Mouse (Mus musculus) limb, embryonic 13.5 days (tissue): Measurements from ENCODE around the gene Arhgap1. TPM values are rescaled to one million over a fixed set of nuclear protein-coding genes. Genes with fewer than 3 reads are reported as not detected.

ENCODE experiments used
- ATAC-seq: fragments of 200-750 bp; cut with Nextera tagmentation; 2 replicates; pipeline ENCODE4 v1.8.0; 2017; ENCODE audit warnings: low read depth, moderate number of reproducible peaks, moderate TSS enrichment; ENCODE audit not compliant: low FRiP score
- H3K27ac ChIP-seq: fragments of 300-500 bp; sonication (generic); 2 replicates; pipeline ENCODE4 v1.5.1; 2015; ENCODE audit warnings: inconsistent platforms, mild to moderate bottlenecking, moderate library complexity
- H3K27me3 ChIP-seq: fragments of 300-500 bp; sonication (generic); 2 replicates; pipeline ENCODE4 v1.6.1; 2015; ENCODE audit warnings: mild to moderate bottlenecking, inconsistent platforms
- H3K36me3 ChIP-seq: fragments of 300-500 bp; sonication (generic); 2 replicates; pipeline ENCODE4 v1.6.1; 2015; ENCODE audit warnings: inconsistent platforms, mild to moderate bottlenecking, moderate library complexity
- H3K4me1 ChIP-seq: fragments of 300-500 bp; sonication (generic); 2 replicates; pipeline ENCODE4 v1.6.1; 2015; ENCODE audit warnings: inconsistent platforms
- H3K4me2 ChIP-seq: fragments of 300-500 bp; sonication (generic); replicated peaks from 2 replicates; pipeline ENCODE4 v1.6.1; 2015; ENCODE audit warnings: inconsistent platforms, mild to moderate bottlenecking, moderate library complexity
- H3K4me3 ChIP-seq: fragments of 300-500 bp; sonication (generic); 2 replicates; pipeline ENCODE4 v1.5.1; 2015; ENCODE audit warnings: moderate library complexity, mild to moderate bottlenecking, inconsistent platforms
- H3K9ac ChIP-seq: fragments of 300-500 bp; sonication (generic); 2 replicates; pipeline ENCODE4 v1.6.1; 2015; ENCODE audit warnings: mild to moderate bottlenecking, inconsistent platforms
- H3K9me3 ChIP-seq: fragments of 300-500 bp; sonication (generic); 2 replicates; pipeline ENCODE4 v1.6.1; 2016; ENCODE audit warnings: inconsistent platforms
- WGBS: fragments of 180-500 bp; shearing (Covaris S2); methylation state at CpG from one replicate; pipeline ENCODE4 v1.1.7; 2015; 5-methylcytosine and 5-hydroxymethylcytosine counted together
- polyA plus RNA-seq: library from polyadenylated mRNA; unstranded; fragments of >200 nt; fragmentation: Nextera tagmentation; extraction: Ambion mirVana; gene quantifications from 2 replicates; pipeline ENCODE4 v1.2.1, GENCODE M21; 2015

Gene Arhgap1
- polyA plus RNA-seq, 1 experiment from 2014 or later, result 111 TPM

DNA sequence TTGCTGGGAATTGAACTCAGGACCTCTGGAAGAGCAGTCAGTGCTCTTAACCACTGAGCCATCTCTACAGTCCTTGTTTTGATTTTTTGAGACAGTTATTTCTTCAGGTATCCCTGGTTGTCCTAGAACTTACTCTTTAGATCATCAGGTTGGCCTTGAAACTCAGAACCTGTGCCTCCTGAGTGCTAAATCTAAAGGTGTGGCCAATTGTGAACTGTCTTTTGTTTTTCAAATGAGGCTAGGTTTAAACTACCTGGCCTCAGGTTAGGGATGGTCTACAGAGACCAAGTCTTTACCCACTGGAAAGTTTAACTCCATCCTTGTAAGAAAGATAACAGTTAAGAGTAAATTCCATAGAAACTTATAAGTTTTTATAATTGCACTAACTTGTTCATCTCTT, 56.8 kb downstream of the Arhgap1 start:
- H3K4me1 ChIP-seq, result peaks cover 9% of the 10 kb centered on the region
- no peak overlapping the region for H3K4me3 ChIP-seq
- ATAC-seq, result no peak
- no peak overlapping the region for H3K27ac ChIP-seq
- H3K9me3 ChIP-seq, result no peaks in the 10 kb centered on the region
- no peaks in the 10 kb centered on the region for H3K36me3 ChIP-seq
- H3K27me3 ChIP-seq, result no peaks in the 10 kb centered on the region
- no peak overlapping the region for H3K9ac ChIP-seq
- H3K4me2 ChIP-seq, result no peak overlapping the region

- Histone ChIP-seq H3K4me3 (no peak overlapping the region), H3K9me3 (no peaks in the 10 kb centered on the region), H3K27ac (no peak overlapping the region), H3K27me3 (no peaks in the 10 kb centered on the region), H3K4me2 (no peak overlapping the region), H3K36me3 (no peaks in the 10 kb centered on the region), H3K4me1 (peaks cover 16% of the 10 kb centered on the region), H3K9ac (no peak overlapping the region)
- 88% methylated on average over 6 of the region's 6 CpGs for WGBS
- no peak for ATAC-seq
Measured at GRCm38 (mm10) chr2:91708361-91708760, 58.7 kb downstream of the Arhgap1 start.

- Histone ChIP-seq H3K4me2 (peak within 1 kb of the TSS; percentile 83), H3K4me3 (peak within 1 kb of the TSS; percentile 98), H3K4me1 (peaks cover 18% of the 10 kb centered on the region), H3K27me3 (no peaks in the 10 kb centered on the region), H3K9ac (peak within 1 kb of the TSS; percentile 87), H3K9me3 (no peaks in the 10 kb centered on the region), H3K36me3 (peaks cover 3% of the 10 kb centered on the region; the same call in 1 of the 2 replicates), H3K27ac (peak within 1 kb of the TSS; percentile 76)
- under 1% methylated on average over 66 of the region's 66 CpGs for WGBS
- ATAC-seq, result peak; percentile 98
Measured at GRCm38 (mm10) chr2:91710272-91711234, 60.9 kb downstream of the Arhgap1 start, which contains the start of the genes Atg13 and Harbi1. Gene Atg13 (minus strand): TSS chr2:91710576. Gene Harbi1 (plus strand): TSS chr2:91710852.

DNA sequence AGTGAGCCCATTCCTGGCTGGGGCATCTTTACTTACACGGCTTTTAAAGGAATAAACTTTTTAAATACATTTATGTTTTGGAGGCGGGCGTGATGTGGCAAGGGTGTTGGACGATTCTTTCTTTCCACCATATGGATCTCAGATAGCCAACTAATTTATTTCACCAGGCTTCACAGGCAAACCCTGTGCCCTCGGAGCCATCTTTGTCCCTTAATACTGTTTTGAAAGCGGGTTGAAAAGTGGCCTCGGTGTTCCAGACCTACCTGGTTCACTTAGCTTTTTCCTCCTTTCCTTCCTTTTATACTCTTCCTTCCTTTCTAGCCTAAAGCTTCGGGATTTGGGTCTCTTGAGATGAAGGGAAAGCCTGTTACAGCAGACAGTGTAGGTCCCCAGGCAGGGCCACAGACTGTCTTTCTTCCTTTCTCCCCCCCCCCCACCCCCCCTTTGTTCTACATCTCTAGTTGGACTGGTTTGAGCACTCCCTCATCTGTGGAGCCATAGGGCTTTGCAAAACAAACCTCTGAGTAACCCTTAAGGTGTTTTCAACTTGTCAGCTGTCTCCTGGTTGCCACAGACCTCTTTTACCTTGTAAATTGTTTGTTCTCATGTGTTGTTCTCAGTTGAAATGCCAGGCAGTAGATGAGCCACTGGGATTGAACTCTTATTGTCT, 61.7 kb downstream of the Arhgap1 start:
- H3K36me3 ChIP-seq, result peaks cover 9% of the 10 kb centered on the region; the same call in 1 of the 2 replicates
- H3K27ac ChIP-seq, result peak overlapping the region; percentile 76
- no peaks in the 10 kb centered on the region for H3K9me3 ChIP-seq
- H3K9ac ChIP-seq, result peak overlapping the region; percentile 87
- 8% methylated on average over 8 of the region's 8 CpGs for WGBS
- ATAC-seq, result no peak
- H3K4me2 ChIP-seq, result peak overlapping the region; percentile 83
- H3K27me3 ChIP-seq, result no peaks in the 10 kb centered on the region
- peaks cover 18% of the 10 kb centered on the region for H3K4me1 ChIP-seq
- peak overlapping the region; percentile 98 for H3K4me3 ChIP-seq

DNA sequence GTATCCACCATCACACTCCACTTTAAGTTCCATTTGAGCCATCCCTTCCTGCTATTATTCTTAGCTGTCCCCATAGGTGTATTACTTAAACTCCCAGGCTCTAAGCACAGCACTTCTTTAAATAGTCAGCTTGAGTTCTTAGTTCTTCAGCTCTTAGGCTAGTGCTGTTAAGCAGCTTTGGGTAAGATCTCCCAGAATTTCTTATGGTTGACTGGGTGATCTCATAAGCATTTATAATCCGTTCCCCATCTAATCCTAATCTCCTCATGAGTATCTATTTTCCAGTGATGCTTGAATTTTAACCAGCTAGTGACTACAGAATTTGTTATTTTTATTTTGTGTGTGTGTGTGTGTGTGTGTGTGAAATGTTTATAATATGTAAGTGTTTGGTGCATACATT, 65.3 kb downstream of the Arhgap1 start:
- peaks cover 32% of the 10 kb centered on the region for H3K36me3 ChIP-seq
- H3K9ac ChIP-seq, result no peak overlapping the region
- WGBS, result 81% methylated on average over 1 of the region's 1 CpGs
- no peak overlapping the region for H3K4me3 ChIP-seq
- H3K4me2 ChIP-seq, result no peak overlapping the region
- ATAC-seq, result no peak
- H3K27ac ChIP-seq, result no peak overlapping the region
- H3K4me1 ChIP-seq, result peaks cover 9% of the 10 kb centered on the region
- H3K9me3 ChIP-seq, result no peaks in the 10 kb centered on the region
- no peaks in the 10 kb centered on the region for H3K27me3 ChIP-seq

GRCm38 (mm10) chr2:91718276-91718675, 68.6 kb downstream of the Arhgap1 start:
- Histone ChIP-seq H3K4me3 (no peak overlapping the region), H3K36me3 (peaks cover 46% of the 10 kb centered on the region), H3K9ac (no peak overlapping the region), H3K27me3 (no peaks in the 10 kb centered on the region), H3K4me2 (no peak overlapping the region), H3K9me3 (no peaks in the 10 kb centered on the region), H3K27ac (no peak overlapping the region), H3K4me1 (0 out of 2 replicates have a peak, but pooled peaks cover 3% of the 10 kb centered on the region)
- ATAC-seq, result no peak
- 91% methylated on average over 6 of the region's 6 CpGs for WGBS

Other genes with a start within 250 kb of the Arhgap1 start
- gene 1110051M20Rik, start 205.2 kb upstream of the Arhgap1 start, polyA plus RNA-seq, result 77.2 and 79.4 TPM in 2 replicates
- 8.2 and 9.0 TPM in 2 replicates for gene Lrp4, start 192.3 kb upstream of the Arhgap1 start, polyA plus RNA-seq
- 106 TPM in 2 replicates for gene Ckap5, start 123.1 kb upstream of the Arhgap1 start, polyA plus RNA-seq
- gene F2, start 13.4 kb upstream of the Arhgap1 start, polyA plus RNA-seq, result 1.1 and 1.8 TPM in 2 replicates
- 15.6 and 16.1 TPM in 2 replicates for gene Zfp408, start 69 bp upstream of the Arhgap1 start, polyA plus RNA-seq
- gene Atg13, start 60.7 kb downstream of the Arhgap1 start, polyA plus RNA-seq, result 27.2 and 29.0 TPM in 2 replicates
- 22.6 and 24.5 TPM in 2 replicates for gene Harbi1, start 61.0 kb downstream of the Arhgap1 start, polyA plus RNA-seq
- gene Ambra1, start 80.3 kb downstream of the Arhgap1 start, polyA plus RNA-seq, result 18.9 and 20.9 TPM in 2 replicates